Mouse (Mus musculus): ENCODE data around the gene Naa15.
"Not testable (repeated sequence)": the region's sequence is repeated elsewhere in the genome, so short reads cannot be mapped to it uniquely, and the experiment has no call there.

Naa15 gene

DNA sequence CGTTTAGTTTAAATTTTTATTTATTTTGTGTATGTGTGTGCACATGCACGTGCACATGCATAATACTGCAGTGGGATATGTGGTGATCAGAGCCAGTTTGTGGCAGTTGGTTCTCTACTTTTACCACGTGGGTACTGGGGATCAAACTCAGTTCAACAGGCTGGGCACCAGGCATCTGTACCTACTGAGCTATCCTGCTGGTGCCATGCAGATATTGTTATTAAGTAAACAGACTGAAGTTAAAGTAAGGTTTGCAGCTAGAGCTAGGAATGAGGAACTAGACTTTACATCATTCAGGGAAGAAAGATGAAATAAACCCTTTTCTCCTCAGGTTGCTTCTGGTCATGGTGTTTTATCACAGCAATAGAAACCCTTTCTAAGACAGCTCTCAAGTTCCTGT is 7.0 kb downstream of the Naa15 start:
- ATAC-seq (ENCODE audit: insufficient number of reproducible peaks, low FRiP score, low TSS enrichment) = no peak

DNA sequence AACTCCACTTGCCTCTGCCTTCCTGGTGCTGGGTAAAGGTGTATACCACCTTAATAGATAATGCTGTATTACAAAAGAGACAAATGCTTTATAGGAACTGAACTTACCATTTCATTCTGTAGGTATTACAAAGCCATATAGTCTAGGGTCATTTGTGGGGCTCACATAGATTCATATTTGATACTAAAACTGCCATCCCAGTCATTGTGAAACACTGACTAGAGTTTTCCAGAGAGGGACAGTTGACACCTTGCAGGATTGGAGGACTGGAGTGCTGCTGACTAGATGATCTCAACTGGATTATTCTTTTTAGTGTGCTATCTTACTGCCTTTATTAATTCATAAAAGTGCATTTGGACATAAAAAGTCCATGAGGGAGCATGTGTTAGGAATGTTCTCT is 10.4 kb downstream of the Naa15 start:
- no peak for ATAC-seq (ENCODE audit: insufficient number of reproducible peaks, low FRiP score, low TSS enrichment)

DNA sequence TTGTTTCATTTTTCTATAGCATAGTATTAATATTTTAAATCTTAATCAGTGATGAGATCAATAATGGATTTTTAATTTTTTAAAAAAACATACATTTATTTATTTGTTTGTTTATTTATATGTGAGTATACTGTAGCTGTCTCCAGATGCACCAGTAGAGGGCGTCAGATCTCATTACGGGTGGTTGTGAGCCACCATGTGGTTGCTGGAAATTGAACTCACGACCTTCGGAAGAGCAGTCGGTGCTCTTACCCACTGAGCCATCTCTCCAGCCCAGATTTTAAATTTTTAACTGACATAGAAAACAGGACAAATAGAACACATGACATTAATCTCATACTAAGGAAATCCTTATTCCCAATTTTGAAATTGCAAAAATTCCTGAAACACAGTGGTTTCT is 19.4 kb downstream of the Naa15 start:
- not testable (repeated sequence) for ATAC-seq (ENCODE audit: insufficient number of reproducible peaks, low FRiP score, low TSS enrichment)

DNA sequence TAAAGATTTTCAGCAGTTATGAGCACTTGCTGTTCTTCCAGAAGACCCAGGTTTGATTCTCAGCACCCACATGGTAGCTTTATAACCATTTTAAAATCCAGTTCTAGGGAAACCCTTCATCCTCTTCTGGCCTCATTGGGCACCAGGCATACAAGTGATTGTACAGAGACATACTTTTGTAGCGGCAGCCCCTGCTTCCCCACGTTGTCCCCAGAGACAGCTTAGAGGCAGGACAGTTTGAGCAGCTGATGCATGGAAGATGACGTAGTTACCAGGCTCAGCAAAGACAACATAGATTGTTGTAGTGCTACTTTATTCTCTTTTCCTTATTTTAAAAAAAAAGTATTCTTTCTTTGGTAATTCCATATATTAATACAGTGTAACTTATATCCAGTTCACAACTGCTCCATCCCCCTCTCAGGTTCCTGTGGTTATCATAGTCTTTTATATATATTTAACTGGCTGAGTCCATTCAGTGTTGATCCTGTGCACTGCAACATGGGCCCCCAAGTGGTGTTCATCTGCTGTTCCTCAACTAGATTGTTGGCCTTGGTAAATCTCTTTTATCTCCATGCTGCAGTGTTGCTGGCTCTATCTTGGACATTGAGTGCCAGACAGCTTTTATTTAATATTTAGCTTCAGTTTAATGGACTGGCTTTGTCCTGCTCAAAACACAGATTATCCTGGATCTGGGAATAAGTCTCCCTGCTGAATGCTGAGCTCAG is 20.1 kb downstream of the Naa15 start:
- no peak for ATAC-seq (ENCODE audit: insufficient number of reproducible peaks, low FRiP score, low TSS enrichment)

DNA sequence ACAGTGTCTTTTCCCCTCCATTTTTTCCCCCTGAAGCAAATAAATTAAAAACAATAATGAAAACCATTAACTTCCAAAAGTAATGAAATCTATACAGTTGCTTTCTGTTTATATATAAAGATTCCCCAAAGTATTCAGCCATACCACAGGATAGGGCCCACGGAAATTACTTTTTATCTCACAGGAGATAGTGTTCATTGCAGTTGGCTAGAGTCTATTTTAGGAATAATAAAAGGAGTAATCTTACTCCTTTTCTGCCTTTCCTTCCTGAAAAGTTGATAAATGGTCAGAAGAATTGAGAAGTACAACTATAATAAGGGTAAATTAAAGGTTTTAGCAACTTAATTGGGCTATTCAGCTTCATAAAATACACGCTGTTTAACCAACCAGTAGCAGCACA is 53.6 kb downstream of the Naa15 start:
- no peak for ATAC-seq (ENCODE audit: insufficient number of reproducible peaks, low FRiP score, low TSS enrichment)

DNA sequence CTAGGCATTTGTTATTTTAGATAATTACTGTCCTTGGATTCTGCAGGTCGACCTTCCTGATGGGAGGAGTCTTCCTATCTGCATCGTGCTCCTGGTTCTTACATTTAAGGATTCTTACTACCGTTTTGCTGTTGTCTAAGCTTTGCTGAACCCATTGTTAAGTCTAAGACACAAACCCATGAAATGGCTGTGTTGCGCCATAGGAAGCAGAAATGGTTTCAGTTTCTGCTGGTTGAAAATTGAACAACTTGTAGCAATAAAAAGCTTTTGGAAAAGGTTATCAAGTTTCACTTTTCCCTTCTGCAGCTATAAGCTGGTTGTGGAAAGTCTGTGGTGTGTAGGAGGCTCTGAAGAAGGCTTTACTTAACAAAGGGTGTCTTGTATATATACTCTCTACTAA is 60.8 kb downstream of the Naa15 start:
- no peak for ATAC-seq (ENCODE audit: insufficient number of reproducible peaks, low FRiP score, low TSS enrichment)

DNA sequence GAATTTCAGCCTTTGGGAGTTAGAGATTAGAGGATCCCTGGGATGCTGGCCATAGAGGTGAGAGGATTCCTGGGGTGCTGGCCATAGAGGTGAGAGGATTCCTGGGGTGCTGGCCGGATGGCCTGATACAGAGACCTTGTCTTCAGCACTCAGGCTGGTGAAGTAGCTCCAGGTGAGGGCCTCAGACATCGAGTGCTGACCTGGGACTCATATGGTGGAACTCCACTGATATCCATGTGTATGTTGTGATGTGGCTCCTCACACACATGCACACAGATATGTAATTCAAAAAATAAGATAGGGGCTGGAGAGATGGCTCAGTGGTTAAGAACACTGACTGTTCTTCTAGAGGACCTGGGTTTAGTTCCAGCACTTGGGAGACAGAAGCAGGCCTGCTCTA is 64.9 kb downstream of the Naa15 start:
- no peak for ATAC-seq (ENCODE audit: insufficient number of reproducible peaks, low FRiP score, low TSS enrichment)

DNA sequence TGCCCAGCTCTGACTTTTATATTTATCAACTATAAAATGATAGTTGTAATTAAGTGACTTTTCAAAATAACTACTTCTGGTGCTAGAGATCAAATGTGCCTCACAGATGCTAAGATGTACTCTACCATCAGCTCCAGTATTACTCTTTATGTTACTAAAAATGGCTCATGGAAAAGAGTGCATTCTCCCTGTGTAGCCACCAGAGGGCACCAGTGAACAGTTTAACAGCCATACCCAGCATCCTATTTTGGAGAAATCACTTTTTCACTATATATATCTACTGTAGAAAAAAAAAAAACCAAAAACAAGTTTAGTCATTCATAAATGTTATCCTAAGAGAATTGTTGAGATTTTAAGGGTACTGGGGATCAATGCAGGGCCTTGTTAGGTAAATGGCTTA is 66.1 kb downstream of the Naa15 start:
- ATAC-seq (ENCODE audit: insufficient number of reproducible peaks, low FRiP score, low TSS enrichment) = no peak

DNA sequence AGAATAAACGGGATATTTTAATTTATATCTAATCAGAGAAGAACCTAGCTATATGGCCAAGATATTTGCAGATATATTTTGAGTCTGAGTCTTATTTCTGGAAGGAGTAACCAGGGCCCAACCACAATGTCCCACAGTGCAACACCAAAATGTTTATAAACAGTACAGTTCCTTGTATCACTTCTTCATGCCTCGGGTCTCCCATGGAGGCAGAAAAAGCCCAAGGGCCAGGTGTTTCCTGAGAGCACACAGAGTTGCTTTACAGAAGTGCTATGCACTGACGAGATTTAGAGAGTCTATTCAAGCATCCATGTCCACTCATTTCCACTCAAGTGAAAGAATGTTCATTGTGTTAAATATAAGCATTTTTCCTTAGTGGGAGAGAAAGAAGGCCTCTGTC is 66.9 kb downstream of the Naa15 start:
- no peak for ATAC-seq (ENCODE audit: insufficient number of reproducible peaks, low FRiP score, low TSS enrichment)

DNA sequence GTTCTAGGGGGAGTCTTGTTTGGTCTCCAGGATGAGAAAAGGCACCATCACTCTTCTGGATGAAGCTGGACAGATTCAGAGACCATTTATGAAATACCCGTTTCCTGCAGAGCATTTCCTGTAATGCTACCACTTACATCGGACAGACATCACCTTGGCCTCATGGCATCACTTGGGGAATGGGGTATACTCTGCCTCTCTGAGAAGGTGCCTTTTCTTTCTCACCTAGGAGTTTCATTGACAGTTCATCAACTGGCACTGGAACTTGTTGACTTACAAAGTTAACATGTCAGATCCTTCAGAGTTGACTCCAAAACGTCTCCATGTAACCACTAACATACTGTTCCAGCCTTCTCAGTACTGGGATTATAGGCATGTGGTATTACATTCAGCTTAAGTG is 67.8 kb downstream of the Naa15 start:
- no peak for ATAC-seq (ENCODE audit: insufficient number of reproducible peaks, low FRiP score, low TSS enrichment)

DNA sequence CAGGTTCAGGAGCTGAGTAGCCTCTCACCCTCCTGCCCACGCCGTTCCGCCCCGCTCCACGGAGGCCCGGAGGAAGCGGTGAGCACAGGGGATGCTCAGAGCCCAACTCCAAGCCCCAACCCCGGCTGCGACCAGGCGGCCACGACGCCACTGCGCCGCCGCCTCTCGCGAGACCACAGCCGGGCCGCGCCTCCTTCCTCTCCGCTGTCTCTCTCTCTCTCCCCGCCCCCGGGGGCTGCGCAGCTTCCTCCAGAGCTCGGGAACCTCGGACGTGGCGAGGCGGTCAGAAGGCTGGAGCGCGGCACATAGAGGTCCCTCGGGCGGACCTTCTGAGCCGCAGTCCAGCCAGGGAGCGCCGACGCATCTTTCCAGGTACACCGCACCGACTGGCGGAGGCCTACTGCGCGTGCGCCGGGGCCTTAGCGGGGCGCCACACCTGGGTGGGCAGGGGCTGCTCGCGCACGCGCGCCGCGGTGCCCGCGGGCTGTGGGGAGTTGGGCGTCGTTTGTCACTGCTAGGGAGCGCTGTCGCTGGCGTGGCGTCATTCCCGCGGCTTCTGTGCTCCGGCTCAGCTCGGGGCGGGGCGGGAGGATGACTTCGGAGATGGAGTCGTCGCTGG is 68.9 kb downstream of the Naa15 start, which contains the start of gene Rab33b:
Gene Rab33b, plus strand, starts transcription at position 180 of the 619 bp plus-strand sequence.
- ATAC-seq (ENCODE audit: insufficient number of reproducible peaks, low FRiP score, low TSS enrichment) = peak; percentile 97

DNA sequence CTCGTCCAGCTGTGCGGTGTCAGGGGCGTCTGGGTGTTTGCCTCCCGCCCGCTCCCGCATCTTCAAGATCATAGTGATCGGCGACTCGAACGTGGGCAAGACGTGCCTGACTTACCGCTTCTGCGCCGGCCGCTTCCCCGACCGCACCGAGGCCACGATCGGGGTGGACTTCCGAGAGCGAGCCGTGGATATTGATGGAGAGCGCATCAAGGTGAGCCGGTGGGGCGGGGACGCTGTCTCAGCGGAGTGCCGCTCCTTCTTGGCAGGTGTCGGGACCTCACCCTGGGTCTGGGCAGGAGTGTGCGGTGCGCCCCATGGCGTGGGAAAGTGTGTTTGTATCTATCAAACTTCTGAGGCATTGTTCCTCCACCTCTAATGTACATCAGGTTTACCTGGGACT is 69.4 kb downstream of the Naa15 start:
- peak; percentile 34; the same call in 1 of the 2 replicates for ATAC-seq (ENCODE audit: insufficient number of reproducible peaks, low FRiP score, low TSS enrichment)

DNA sequence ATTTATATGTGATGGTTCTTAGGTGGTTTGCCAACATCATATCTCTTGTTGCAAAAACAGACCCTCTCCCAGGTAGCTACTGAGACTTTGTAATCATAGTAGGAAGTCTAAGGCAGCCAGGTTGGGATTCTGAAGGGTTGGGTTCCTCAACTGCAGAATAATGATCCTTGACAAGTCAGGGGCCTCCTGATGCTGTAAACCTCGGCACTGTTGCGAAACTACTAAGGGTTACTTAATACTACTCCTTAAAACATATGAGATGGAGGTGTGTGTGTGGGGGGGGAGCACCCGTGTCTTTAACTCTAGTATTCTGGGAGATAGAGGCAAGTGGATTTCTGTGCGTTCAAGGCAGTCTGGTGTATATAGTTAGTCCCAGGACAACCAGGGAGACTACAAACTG is 70.4 kb downstream of the Naa15 start:
- no peak for ATAC-seq (ENCODE audit: insufficient number of reproducible peaks, low FRiP score, low TSS enrichment)

DNA sequence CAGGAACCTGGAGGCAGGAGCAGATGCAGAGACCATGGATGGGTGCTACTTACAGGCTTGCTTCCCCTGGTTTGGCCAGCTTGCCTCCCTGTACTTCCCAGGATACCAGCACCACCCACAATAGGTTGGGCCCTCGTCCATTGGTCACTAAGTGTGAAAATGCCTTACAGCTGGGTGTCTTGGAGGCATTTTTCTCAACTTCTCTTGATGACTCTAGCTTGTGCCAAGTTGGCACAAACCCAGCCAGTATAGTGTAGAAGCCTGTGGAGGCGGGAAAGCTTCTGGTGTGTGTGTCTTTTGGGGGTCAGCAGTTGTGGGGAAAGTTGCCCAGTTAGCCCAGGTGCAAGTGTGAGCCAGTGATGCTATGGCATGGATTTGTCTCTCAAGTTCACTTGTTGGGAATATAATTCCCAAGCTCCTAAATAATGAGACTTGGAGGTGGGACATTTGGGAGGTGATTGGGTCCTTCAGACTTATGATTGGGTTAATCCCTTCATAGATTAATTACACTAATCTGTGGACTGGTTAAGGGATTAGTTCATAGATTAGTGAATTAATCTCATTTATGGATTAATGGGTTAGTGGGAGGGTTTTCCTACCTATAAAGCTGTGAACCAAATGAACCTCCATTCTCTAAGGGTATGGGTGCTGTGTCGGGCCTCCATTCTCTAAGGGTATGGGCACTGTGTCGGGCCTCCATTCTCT is 71.7 kb downstream of the Naa15 start:
- no peak for ATAC-seq (ENCODE audit: insufficient number of reproducible peaks, low FRiP score, low TSS enrichment)

DNA sequence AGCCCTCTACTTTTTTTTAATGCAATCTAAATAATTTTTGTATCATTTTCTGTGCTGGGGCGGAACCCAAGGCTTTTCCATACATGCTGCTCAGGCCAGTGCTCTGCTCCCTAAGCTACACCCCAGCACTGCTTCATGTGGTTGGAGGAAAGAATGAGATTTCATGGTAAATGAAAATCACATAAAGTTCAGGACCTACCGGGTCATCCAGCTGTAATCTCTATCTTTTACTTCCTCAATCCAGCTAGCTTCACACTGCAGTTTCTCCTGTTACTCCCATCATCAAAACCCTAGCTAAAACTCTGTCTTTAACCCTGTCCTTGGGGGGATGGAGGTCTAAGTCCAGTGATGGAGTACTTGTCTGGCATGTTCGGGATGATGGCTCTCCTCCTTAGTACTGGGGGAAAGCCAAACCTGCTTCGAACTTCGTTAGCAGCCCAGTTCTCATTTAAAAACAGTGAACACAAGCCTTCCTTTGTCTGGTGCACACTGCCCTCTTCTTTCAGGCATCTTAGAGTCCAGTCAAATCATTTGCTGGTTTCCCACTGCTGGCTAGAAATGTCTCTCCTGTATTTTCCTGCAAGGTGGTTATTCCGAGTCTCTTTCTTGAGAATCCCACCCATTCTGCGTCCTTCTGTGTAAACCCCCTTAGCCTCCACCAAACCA is 75.3 kb downstream of the Naa15 start:
- no peak for ATAC-seq (ENCODE audit: insufficient number of reproducible peaks, low FRiP score, low TSS enrichment)

DNA sequence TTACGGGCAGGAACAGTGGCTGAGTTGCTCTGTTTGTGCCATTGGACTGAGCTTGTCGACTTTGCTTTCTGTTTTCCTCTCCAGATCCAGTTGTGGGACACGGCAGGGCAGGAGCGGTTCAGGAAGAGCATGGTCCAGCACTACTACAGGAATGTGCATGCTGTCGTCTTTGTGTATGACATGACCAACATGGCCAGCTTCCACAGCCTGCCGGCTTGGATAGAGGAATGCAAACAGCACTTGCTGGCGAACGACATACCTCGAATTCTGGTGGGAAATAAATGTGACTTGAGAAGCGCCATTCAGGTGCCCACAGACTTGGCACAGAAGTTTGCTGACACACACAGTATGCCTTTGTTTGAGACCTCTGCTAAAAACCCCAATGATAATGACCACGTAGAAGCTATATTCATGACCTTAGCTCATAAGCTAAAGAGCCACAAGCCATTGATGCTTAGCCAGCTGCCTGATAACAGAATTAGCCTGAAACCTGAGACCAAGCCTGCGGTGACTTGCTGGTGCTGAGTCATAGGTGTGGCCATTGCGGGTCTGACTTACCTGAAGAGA is 78.4 kb downstream of the Naa15 start:
- no peak for ATAC-seq (ENCODE audit: insufficient number of reproducible peaks, low FRiP score, low TSS enrichment)

DNA sequence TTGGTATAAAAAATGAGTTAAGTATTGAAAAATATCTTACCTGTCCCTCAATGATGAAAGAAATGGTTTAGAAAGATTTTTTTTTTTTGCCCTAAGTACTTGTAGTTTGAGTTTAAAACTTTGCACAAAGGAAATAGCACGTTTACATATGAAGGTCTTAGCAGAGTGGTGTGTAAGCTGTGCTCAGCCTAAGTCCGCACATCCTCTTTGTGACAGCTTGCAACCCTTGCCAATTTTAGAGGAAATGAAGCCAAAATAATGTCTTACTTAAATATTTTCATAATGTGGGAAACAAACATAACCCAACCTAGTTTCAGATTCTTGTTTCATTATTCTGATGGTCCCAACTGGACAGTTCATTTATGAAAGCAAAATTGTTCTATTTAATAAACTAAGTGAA is 79.5 kb downstream of the Naa15 start:
- ATAC-seq (ENCODE audit: insufficient number of reproducible peaks, low FRiP score, low TSS enrichment) = no peak

DNA sequence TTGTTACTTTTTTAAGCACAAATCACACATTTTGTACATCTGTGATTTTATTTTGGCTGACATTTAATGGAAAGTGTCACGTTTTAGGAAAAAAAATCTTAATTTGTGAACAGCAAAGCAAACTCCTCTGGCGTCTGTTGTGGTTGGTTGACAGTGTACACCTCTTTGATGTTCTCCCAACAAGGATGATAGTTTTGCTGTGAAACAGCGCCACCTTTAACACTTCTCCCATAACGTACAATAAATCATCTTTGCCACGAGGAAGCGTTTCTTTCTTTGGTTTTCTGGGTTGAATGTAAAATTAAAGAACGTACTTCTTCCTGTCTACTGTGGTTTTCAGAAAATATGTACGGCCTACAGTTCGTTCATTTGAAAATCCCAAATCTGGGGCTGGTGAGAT is 80.7 kb downstream of the Naa15 start:
- ATAC-seq (ENCODE audit: insufficient number of reproducible peaks, low FRiP score, low TSS enrichment) = no peak

DNA sequence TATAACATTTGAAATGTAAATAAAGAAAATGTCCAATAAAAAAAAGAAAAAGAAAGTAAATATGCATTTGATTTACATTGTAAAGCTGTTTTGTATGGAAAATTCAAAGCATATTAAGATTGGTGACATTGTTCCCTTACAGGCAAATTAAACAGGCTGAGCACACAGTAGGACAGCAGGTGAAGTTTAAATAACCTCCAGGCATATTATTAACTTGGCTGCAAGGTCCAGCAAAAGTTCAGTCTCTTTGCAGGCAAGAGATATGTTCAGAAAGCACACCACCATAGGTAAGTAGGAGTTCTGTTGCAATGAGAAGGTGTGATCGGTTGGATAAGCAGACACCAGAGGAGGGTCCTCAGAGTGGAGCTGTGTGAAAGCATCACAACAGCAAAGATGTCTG is 83.0 kb downstream of the Naa15 start:
- no peak for ATAC-seq (ENCODE audit: insufficient number of reproducible peaks, low FRiP score, low TSS enrichment)

DNA sequence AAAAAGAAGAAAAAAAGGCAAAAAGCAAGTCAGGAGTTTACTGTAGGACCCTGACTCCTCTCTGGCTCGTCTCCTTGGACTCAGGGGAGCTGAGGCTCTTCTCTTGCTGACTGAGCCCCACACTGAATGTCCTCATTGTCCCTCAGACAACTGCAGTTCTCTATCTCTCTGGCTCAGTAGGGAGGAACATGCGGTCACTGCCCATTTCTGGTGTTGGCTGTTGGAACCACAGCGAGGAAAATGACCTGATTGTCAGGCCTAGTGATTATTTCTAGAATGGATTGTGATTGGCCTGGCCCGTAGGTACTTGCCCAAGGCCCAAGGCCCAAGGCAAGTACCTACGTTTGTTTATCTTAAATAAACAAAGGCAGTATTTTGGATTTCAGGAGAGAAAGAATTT is 83.7 kb downstream of the Naa15 start:
- ATAC-seq (ENCODE audit: insufficient number of reproducible peaks, low FRiP score, low TSS enrichment) = no peak

DNA sequence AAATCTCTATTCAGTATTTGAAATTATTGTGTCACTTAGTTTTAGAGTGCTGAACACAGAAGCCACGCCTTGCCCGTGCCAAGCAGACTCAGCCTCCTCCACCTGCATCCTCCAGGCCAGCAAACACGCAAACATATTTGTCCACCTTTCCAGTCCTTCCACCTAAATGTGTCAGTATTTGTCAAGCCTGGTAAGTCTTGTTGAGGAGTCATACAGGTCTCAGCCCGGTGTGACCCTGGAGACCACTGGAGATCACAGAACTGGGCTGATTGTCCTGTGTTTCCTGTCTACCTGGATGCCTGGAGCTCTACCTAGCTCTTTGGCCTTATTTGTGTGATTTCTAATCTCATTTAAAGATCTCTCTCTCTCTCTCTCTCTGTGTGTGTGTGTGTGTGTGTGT is 84.9 kb downstream of the Naa15 start:
- ATAC-seq (ENCODE audit: insufficient number of reproducible peaks, low FRiP score, low TSS enrichment) = no peak

Data from cerebellum, adult (tissue).